Mouse (Mus musculus): ENCODE results near the gene Pygm. TPM values are rescaled to one million over a fixed set of nuclear protein-coding genes. Genes with fewer than 3 reads are reported as not detected.

Gene Pygm
- polyA plus RNA-seq, 1 experiment from 2014 or later, result 4.7 TPM

DNA sequence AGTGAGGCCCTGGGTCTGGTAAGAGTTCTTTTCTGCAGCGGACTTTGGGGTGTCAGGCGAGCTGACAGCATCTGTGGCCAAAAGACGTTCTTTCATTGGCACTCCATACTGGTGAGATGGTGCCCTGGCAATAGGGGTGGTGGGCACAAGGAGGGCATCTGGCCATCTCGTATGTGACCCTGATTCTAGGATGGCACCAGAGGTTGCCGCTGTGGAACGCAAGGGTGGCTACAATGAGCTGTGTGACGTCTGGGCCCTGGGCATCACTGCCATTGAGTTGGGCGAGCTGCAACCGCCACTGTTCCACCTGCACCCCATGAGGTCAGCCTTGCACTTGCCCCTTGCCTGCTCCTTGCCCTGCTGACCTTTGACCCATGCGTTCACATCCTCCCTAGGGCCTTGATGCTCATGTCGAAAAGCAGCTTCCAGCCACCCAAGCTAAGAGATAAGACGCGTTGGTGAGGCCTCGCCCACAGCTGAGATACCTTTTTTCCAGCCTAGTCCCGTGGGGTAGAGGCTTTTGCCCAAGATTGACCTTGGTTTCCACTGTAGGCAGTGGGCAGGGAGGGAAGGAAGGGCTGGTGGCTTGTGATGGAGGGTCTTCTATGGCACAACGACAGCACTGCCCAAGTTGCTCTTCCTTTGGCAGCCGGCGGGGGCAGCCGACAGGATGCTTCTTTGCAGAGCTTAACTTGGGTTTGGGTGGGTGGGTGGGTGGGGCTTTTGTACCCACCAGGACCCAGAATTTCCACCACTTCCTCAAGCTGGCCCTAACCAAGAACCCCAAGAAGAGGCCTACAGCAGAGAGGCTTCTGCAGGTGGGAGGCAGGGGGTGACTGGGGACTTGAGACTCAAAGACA lies 40.9 kb upstream of the Pygm start:
- Histone ChIP-seq H3K4me2 (replicated peaks) (no peak overlapping the region), H3K9ac (no peak overlapping the region), H3K4me3 (no peak overlapping the region), H3K27me3 (replicated peaks) (no peaks in the 10 kb centered on the region), H3K36me3 (peaks cover 75% of the 10 kb centered on the region), H3K9me3 (no peaks in the 10 kb centered on the region), H3K4me1 (peaks cover 10% of the 10 kb centered on the region), H3K27ac (no peak overlapping the region)
- ATAC-seq (ENCODE audit: low FRiP score, low read depth), result no peak
- WGBS, result 90% methylated on average over 19 of the region's 19 CpGs

DNA sequence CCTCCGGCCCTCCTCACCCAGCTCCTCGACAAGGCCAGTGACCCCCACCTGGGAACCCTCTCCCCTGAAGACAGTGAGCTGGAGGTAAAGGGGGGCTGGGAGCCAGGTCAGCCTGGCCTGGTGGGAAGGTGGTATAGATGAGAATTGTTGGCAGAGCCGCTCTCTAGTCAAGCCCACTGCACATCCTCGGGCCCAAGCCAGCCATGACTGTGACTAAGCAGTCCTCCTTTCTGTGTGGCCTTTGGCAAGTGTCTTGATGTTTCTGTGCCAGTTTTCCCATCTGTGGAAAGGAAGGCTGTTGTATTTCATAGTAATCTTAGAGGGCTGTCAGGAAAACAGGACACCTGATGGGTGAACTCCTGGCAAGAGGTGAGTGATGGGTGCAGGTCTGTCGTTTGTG lies 40.2 kb upstream of the Pygm start:
- H3K4me1 ChIP-seq, result peaks cover 11% of the 10 kb centered on the region
- no peak overlapping the region for H3K27ac ChIP-seq
- 86% methylated on average over 5 of the region's 5 CpGs for WGBS
- peaks cover 68% of the 10 kb centered on the region for H3K36me3 ChIP-seq
- no peaks in the 10 kb centered on the region for H3K9me3 ChIP-seq
- H3K27me3 ChIP-seq (replicated peaks), result no peaks in the 10 kb centered on the region
- no peak overlapping the region for H3K4me2 ChIP-seq (replicated peaks)
- H3K9ac ChIP-seq, result no peak overlapping the region
- H3K4me3 ChIP-seq, result no peak overlapping the region
- no peak for ATAC-seq (ENCODE audit: low FRiP score, low read depth)

DNA sequence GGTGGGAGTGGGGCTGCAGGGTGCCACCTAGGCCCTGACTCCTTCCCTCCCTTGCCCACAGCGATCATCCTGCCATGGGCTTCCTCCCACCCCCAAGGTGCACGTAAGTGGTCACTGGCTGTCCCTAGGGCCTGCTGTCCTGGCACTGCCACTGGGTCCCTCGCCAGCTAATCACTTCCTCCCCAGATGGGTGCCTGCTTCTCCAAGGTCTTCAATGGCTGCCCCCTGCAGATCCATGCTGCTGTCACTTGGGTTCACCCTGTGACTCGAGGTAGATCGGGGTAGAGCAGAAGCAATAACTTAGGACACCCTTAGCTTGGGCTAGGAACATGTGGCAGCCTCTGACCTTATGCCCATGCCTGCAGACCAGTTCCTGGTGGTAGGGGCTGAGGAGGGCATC lies 38.2 kb upstream of the Pygm start:
- Histone ChIP-seq H3K4me3 (no peak overlapping the region), H3K9ac (no peak overlapping the region), H3K9me3 (no peaks in the 10 kb centered on the region), H3K4me1 (peaks cover 10% of the 10 kb centered on the region), H3K36me3 (peaks cover 60% of the 10 kb centered on the region), H3K27ac (no peak overlapping the region), H3K27me3 (replicated peaks) (no peaks in the 10 kb centered on the region), H3K4me2 (replicated peaks) (no peak overlapping the region)
- WGBS, result 96% methylated on average over 5 of the region's 5 CpGs
- ATAC-seq (ENCODE audit: low FRiP score, low read depth), result no peak

DNA sequence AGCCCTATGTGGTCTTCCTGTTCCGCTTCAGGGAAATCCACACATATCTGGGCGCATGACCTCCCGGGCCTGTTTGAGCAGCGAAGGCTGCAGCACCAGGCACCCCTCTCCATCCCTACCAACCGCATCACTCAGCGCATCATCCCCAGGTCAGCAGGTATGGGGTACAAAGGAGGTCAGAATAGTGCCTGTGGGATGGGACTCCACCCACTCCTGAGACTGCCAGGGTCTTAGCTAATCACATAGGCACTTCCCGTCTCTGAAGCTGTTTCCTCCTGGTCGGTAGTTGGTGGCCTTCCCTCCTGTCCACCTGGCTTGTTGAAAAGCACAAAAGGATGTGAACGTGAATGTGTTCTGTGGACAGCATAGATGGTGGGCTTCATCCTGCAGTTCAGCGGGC lies 37.5 kb upstream of the Pygm start:
- Histone ChIP-seq H3K27ac (no peak overlapping the region), H3K27me3 (replicated peaks) (no peaks in the 10 kb centered on the region), H3K4me3 (no peak overlapping the region), H3K4me2 (replicated peaks) (no peak overlapping the region), H3K4me1 (peaks cover 5% of the 10 kb centered on the region; the same call in 1 of the 2 replicates), H3K36me3 (peaks cover 64% of the 10 kb centered on the region), H3K9ac (no peak overlapping the region), H3K9me3 (no peaks in the 10 kb centered on the region)
- WGBS, result 91% methylated on average over 10 of the region's 10 CpGs
- ATAC-seq (ENCODE audit: low FRiP score, low read depth), result no peak

DNA sequence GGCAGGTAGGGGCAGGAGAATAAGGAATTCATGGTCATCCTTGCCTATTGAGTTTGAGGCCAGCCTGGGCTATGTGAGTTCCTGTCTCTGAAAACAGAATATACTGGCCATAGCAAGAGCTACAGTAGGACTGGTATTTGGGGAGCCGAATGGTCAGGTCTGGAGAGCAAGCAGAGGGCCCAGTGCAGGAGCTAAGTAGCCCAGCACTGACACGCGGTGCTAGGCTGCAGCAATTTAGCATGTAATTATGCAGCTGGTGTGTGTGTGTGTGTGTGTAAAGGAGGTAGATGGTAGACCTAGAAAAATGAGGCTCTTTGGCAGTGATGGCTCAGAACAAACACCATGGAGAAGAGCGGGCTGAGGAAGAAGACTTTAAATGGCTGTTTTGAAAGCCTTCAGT lies 36.6 kb upstream of the Pygm start:
- H3K4me1 ChIP-seq, result peaks cover 5% of the 10 kb centered on the region; the same call in 1 of the 2 replicates
- H3K27ac ChIP-seq, result no peak overlapping the region
- ATAC-seq (ENCODE audit: low FRiP score, low read depth), result no peak
- peaks cover 62% of the 10 kb centered on the region for H3K36me3 ChIP-seq
- H3K9me3 ChIP-seq, result no peaks in the 10 kb centered on the region
- 91% methylated on average over 4 of the region's 4 CpGs for WGBS
- no peak overlapping the region for H3K4me2 ChIP-seq (replicated peaks)
- H3K27me3 ChIP-seq (replicated peaks), result no peaks in the 10 kb centered on the region
- no peak overlapping the region for H3K4me3 ChIP-seq
- H3K9ac ChIP-seq, result no peak overlapping the region

DNA sequence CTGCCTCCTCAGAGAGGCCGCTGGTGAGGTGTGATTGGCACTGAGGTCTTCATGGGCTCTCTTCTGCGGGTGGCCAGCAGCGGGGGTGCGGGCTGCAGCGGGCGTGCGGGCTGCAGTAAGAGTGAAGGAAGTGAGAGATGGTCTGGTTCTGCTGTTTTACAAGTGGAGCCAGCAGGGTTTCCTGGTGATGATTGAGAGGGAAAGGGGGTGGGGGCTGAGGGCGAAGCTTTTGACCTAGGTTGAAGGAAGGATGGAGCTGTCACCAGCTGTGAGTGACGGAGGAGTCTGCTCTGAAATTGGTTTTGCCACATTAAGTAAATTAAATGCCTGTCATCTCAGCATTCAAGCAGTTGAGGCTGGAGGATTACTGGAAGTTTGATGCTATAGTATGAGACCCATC lies 35.5 kb upstream of the Pygm start:
- Histone ChIP-seq H3K36me3 (peaks cover 64% of the 10 kb centered on the region), H3K9me3 (no peaks in the 10 kb centered on the region), H3K4me2 (replicated peaks) (no peak overlapping the region), H3K9ac (no peak overlapping the region), H3K27ac (0 out of 2 replicates have a peak overlapping the region, but pooled peaks have one; percentile 27), H3K27me3 (replicated peaks) (no peaks in the 10 kb centered on the region), H3K4me1 (peaks cover 5% of the 10 kb centered on the region; the same call in 1 of the 2 replicates), H3K4me3 (no peak overlapping the region)
- ATAC-seq (ENCODE audit: low FRiP score, low read depth), result no peak
- 54% methylated on average over 9 of the region's 9 CpGs for WGBS

DNA sequence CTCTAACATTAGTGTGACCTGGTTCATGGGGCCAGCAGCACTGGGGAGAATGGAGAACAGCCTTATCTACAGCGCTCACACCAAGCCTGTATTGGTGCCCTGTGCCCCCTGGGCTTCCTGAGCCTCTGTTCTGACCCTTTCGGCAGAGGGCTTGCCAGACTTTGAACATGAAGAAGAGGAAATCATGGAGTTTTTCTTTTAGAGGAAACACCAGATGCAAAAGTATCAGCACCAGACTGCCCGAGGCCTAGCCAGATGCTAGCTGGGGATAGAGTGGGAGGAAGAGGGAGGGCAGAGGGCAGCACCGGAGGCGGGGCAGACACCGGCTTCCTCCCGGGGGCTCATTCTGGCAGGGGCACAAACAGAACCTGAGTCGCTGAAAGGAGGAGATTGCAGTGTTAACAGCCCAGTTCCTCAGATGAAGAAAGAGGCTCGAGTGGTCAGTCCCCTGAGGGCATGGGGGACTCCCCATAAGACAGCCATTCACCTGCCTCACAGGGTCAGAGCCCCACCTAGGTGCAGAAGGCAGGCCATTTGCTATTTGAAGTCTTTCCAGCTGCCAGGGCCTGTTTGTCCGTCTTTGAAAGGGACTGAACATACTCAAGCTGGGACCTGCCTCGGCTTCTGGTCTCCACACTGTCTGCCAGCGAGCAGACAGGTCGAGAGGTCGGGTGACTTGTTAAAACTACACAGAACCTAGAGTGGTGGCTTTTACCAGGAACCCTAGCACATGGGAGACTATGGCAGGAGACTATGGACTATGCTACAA lies 34.8 kb upstream of the Pygm start:
- WGBS, result 35% methylated on average over 14 of the region's 14 CpGs
- Histone ChIP-seq H3K9me3 (no peaks in the 10 kb centered on the region), H3K27me3 (replicated peaks) (no peaks in the 10 kb centered on the region), H3K4me3 (no peak overlapping the region), H3K4me1 (peaks cover 5% of the 10 kb centered on the region; the same call in 1 of the 2 replicates), H3K36me3 (peaks cover 64% of the 10 kb centered on the region), H3K9ac (no peak overlapping the region; the same call in 1 of the 2 replicates), H3K27ac (no peak overlapping the region), H3K4me2 (replicated peaks) (no peak overlapping the region; the same call in 1 of the 2 replicates)
- no peak for ATAC-seq (ENCODE audit: low FRiP score, low read depth)

DNA sequence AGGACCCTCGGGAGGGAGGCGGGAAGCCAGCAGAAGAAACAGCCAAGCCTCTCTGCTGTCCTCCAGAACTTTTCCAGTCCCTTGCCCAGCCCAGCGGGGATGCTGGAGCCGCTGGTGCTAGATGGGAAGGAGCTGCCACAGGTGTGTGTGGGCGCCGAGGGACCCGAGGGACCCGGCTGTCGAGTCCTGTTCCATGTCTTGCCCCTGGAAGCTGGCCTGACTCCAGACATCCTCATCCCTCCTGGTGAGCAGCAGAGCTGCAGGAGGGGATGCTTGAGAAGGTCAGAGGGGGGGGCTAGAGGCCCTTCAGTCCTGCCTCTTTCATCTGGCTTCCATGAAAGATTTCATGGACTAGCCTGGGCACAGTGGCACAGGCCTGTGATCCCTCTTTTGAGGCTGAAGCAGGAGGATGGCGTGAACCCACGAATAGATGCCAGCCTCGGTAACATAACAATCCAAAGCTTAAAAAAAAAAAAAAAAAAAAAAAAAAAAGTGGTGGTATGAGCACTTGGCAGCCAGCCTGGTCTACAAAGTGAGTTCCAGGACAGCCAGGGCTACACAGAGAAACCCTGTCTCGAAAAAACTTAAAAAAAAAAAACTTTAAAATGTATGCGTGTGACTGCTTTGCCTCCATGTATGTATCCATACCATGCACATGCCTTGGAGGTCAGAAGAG lies 32.6 kb upstream of the Pygm start:
- H3K9me3 ChIP-seq, result no peaks in the 10 kb centered on the region
- peaks cover 49% of the 10 kb centered on the region for H3K36me3 ChIP-seq
- WGBS, result 68% methylated on average over 14 of the region's 14 CpGs
- no peak for ATAC-seq (ENCODE audit: low FRiP score, low read depth)
- no peaks in the 10 kb centered on the region for H3K27me3 ChIP-seq (replicated peaks)
- peaks cover 5% of the 10 kb centered on the region; the same call in 1 of the 2 replicates for H3K4me1 ChIP-seq
- no peak overlapping the region for H3K4me3 ChIP-seq
- H3K9ac ChIP-seq, result no peak overlapping the region
- H3K27ac ChIP-seq, result no peak overlapping the region
- no peak overlapping the region for H3K4me2 ChIP-seq (replicated peaks)

DNA sequence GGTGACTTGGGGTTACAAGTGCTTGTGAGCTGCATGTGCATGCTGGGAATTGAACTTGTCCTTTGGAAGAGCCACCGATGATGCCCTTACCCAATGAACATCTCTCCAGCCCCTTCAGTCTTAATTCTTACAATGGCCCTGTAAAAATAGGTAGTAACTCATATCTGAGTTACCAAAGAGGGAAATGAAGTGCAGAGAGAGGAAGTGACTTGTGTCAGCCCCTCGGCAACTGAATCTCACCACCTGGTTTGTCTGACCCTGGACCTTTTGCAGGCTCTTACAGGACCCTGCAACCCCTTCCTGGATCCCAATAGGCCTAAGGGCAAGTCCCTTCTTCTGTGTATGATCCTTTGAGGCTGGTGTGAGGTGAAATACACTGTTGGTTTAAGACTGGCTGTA lies 32.1 kb upstream of the Pygm start:
- 93% methylated on average over 2 of the region's 2 CpGs for WGBS
- H3K9ac ChIP-seq, result no peak overlapping the region
- no peaks in the 10 kb centered on the region for H3K27me3 ChIP-seq (replicated peaks)
- peaks cover 5% of the 10 kb centered on the region; the same call in 1 of the 2 replicates for H3K4me1 ChIP-seq
- H3K36me3 ChIP-seq, result peaks cover 44% of the 10 kb centered on the region
- H3K4me2 ChIP-seq (replicated peaks), result no peak overlapping the region
- no peaks in the 10 kb centered on the region for H3K9me3 ChIP-seq
- H3K27ac ChIP-seq, result no peak overlapping the region
- H3K4me3 ChIP-seq, result no peak overlapping the region
- ATAC-seq (ENCODE audit: low FRiP score, low read depth), result no peak

DNA sequence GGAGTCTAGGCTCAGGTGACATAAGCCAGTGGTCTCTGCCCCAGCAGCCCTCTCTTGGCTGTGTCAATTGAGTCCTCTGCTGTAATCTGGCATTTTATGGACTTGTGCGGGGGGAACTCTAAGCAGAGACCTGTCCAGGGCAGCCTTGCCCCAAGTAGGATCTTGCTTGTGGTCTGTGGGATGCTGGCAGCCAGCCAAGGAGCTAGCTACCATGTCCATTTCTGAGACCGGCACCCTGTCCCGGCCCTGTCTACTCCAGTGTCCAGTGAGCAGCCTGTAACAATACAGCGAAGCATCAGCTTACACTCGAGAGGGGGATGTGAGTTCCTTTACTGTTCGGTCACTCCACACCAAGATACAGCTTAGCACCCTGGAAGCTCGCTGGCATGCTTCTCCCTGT lies 30.2 kb upstream of the Pygm start:
- no peak overlapping the region for H3K4me3 ChIP-seq
- no peak for ATAC-seq (ENCODE audit: low FRiP score, low read depth)
- 91% methylated on average over 7 of the region's 7 CpGs for WGBS
- peaks cover 4% of the 10 kb centered on the region; the same call in 1 of the 2 replicates for H3K4me1 ChIP-seq
- no peaks in the 10 kb centered on the region for H3K27me3 ChIP-seq (replicated peaks)
- no peak overlapping the region for H3K4me2 ChIP-seq (replicated peaks)
- H3K9me3 ChIP-seq, result no peaks in the 10 kb centered on the region
- no peak overlapping the region for H3K9ac ChIP-seq
- H3K36me3 ChIP-seq, result peaks cover 34% of the 10 kb centered on the region
- no peak overlapping the region for H3K27ac ChIP-seq

DNA sequence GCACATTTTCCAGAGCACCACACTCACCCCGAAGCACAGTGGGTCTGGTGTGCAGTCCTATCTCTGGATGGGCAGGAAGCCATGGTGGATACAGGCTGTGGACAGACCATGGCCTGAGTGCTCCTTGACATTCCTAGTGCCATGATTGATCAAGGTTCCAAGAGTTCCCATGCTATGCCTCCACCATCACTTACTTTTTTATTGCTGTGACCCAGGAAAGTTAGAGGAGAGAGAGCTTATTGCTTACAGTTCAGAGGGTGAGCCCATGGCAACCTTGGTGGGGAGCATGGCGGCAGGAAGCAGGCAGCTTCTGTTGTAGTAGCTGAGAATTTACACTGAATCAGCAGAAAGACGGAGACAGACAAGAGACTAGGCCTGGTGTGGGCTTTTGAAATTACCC lies 22.9 kb upstream of the Pygm start:
- H3K9me3 ChIP-seq, result no peaks in the 10 kb centered on the region
- H3K4me3 ChIP-seq, result no peak overlapping the region
- no peak for ATAC-seq (ENCODE audit: low FRiP score, low read depth)
- peaks cover 10% of the 10 kb centered on the region for H3K36me3 ChIP-seq
- no peak overlapping the region for H3K9ac ChIP-seq
- H3K27ac ChIP-seq, result no peak overlapping the region
- WGBS, result 90% methylated on average over 3 of the region's 3 CpGs
- H3K4me2 ChIP-seq (replicated peaks), result no peak overlapping the region
- no peaks in the 10 kb centered on the region for H3K27me3 ChIP-seq (replicated peaks)
- H3K4me1 ChIP-seq, result peaks cover 12% of the 10 kb centered on the region

DNA sequence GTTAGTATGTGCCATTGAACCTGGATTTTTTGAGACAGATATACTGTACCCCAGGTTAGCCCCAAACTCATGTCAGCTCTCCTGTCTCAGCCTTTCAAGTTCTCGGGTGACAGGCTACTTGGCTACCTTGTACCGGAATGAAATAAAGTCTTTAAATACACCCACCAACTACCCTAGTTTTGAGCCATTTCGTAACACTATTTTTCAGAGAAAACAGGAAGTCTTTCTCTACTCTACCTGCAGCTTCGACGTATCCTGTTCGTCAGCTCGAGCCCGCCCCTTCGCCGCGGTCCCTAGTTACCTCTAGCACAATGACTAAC lies 21.1 kb upstream of the Pygm start:
- H3K36me3 ChIP-seq, result peaks cover 27% of the 10 kb centered on the region
- H3K4me2 ChIP-seq (replicated peaks), result peak overlapping the region; percentile 83
- H3K9ac ChIP-seq, result 0 out of 2 replicates have a peak overlapping the region, but pooled peaks have one; percentile 33
- peak overlapping the region; percentile 100 for H3K4me3 ChIP-seq
- WGBS, result 3% methylated on average over 11 of the region's 11 CpGs
- ATAC-seq (ENCODE audit: low FRiP score, low read depth), result peak; percentile 26
- H3K4me1 ChIP-seq, result peaks cover 16% of the 10 kb centered on the region
- H3K9me3 ChIP-seq, result no peaks in the 10 kb centered on the region
- H3K27me3 ChIP-seq (replicated peaks), result no peaks in the 10 kb centered on the region
- H3K27ac ChIP-seq, result 0 out of 2 replicates have a peak overlapping the region, but pooled peaks have one; percentile 22

Measured in neural tube, embryonic 12.5 days (tissue).